Mouse (Mus musculus) liver, adult 2 months (tissue): ENCODE measurements around the gene Magi2.

Experiments
- CTCF ChIP-seq: fragments of 200-500 bp; IDR thresholded peaks from 2 replicates; pipeline ENCODE4 v1.5.1; 2011; ENCODE audit warnings: low read depth, low read length, control low read depth
- POLR2A ChIP-seq: fragments of 200-500 bp; IDR thresholded peaks from 2 replicates; pipeline ENCODE4 v1.6.1; 2011; ENCODE audit warnings: low read length, control low read depth; ENCODE audit not compliant: insufficient read depth; ENCODE audit errors: extremely low read depth

- no peak for TF ChIP-seq POLR2A
- no peak for TF ChIP-seq CTCF
Observed at GRCm38 (mm10) chr5:20668736-20669355, 1442.0 kb downstream of the Magi2 start.
